Mouse (Mus musculus) intestine, embryonic 15.5 days (tissue): Measurements from ENCODE around the gene Rapgef5. TPM values are rescaled to one million over a fixed set of nuclear protein-coding genes. Genes with fewer than 3 reads are reported as not detected.

Experiments used
- ATAC-seq: fragments of 200-750 bp; cut with Nextera tagmentation; 2 replicates; pipeline ENCODE4 v1.8.0; 2017; ENCODE audit warnings: moderate TSS enrichment, moderate library complexity
- H3K27ac ChIP-seq: fragments of 300-500 bp; sonication (generic); 2 replicates; pipeline ENCODE4 v1.5.1; 2015; ENCODE audit warnings: mild to moderate bottlenecking, inconsistent platforms
- H3K27me3 ChIP-seq: fragments of 300-500 bp; sonication (generic); replicated peaks from 2 replicates; pipeline ENCODE4 v1.6.1; 2015; ENCODE audit warnings: inconsistent platforms
- H3K36me3 ChIP-seq: fragments of 300-500 bp; sonication (generic); 2 replicates; pipeline ENCODE4 v1.6.1; 2015; ENCODE audit warnings: inconsistent platforms
- H3K4me1 ChIP-seq: fragments of 300-500 bp; sonication (generic); replicated peaks from 2 replicates; pipeline ENCODE4 v1.6.1; 2015; ENCODE audit warnings: inconsistent platforms
- H3K4me2 ChIP-seq: fragments of 300-500 bp; sonication (generic); replicated peaks from 2 replicates; pipeline ENCODE4 v1.6.1; 2015; ENCODE audit warnings: mild to moderate bottlenecking, inconsistent platforms
- H3K4me3 ChIP-seq: fragments of 300-500 bp; sonication (generic); replicated peaks from 2 replicates; pipeline ENCODE4 v1.5.1; 2015; ENCODE audit warnings: inconsistent platforms
- H3K9ac ChIP-seq: fragments of 300-500 bp; sonication (generic); 2 replicates; pipeline ENCODE4 v1.6.1; 2015; ENCODE audit warnings: inconsistent platforms
- H3K9me3 ChIP-seq: fragments of 300-500 bp; sonication (generic); 2 replicates; pipeline ENCODE4 v1.6.1; 2016; ENCODE audit warnings: inconsistent platforms
- WGBS: fragments of 180-500 bp; shearing (Covaris S2); methylation state at CpG from one replicate; pipeline ENCODE4 v1.1.7; 2015; 5-methylcytosine and 5-hydroxymethylcytosine counted together
- polyA plus RNA-seq: library from polyadenylated mRNA; unstranded; fragments of >200 nt; fragmentation: Nextera tagmentation; extraction: Ambion mirVana; gene quantifications from 2 replicates; pipeline ENCODE4 v1.2.1, GENCODE M21; 2015

Gene Rapgef5
- polyA plus RNA-seq, 1 experiment from 2014 or later, result 9.8 TPM

- ATAC-seq, result no peak
- Histone ChIP-seq H3K4me1 (no peaks in the 10 kb centered on the region), H3K4me2 (no peak overlapping the region), H3K27me3 (no peaks in the 10 kb centered on the region), H3K9me3 (no peaks in the 10 kb centered on the region), H3K4me3 (no peak overlapping the region), H3K36me3 (no peaks in the 10 kb centered on the region), H3K27ac (no peak overlapping the region), H3K9ac (no peak overlapping the region)
- WGBS, result 72% methylated on average over 2 of the region's 2 CpGs
Observed at GRCm38 (mm10) chr12:117636139-117636772, 120.0 kb downstream of the Rapgef5 start.

- H3K9me3 ChIP-seq, result no peaks in the 10 kb centered on the region
- H3K36me3 ChIP-seq, result no peaks in the 10 kb centered on the region
- no peaks in the 10 kb centered on the region for H3K4me1 ChIP-seq
- 56% methylated on average over 6 of the region's 6 CpGs for WGBS
- H3K27me3 ChIP-seq, result no peaks in the 10 kb centered on the region
- no peak overlapping the region for H3K27ac ChIP-seq
- no peak overlapping the region for H3K9ac ChIP-seq
- H3K4me3 ChIP-seq, result no peak overlapping the region
- no peak for ATAC-seq
- H3K4me2 ChIP-seq, result no peak overlapping the region
Observed at GRCm38 (mm10) chr12:117636969-117637368, 120.7 kb downstream of the Rapgef5 start.

- 72% methylated on average over 2 of the region's 2 CpGs for WGBS
- H3K9me3 ChIP-seq, result no peaks in the 10 kb centered on the region
- H3K36me3 ChIP-seq, result no peaks in the 10 kb centered on the region
- H3K27me3 ChIP-seq, result no peaks in the 10 kb centered on the region
- H3K4me1 ChIP-seq, result no peaks in the 10 kb centered on the region
- no peak overlapping the region for H3K9ac ChIP-seq
- ATAC-seq, result no peak
- no peak overlapping the region for H3K4me2 ChIP-seq
- no peak overlapping the region for H3K4me3 ChIP-seq
- H3K27ac ChIP-seq, result no peak overlapping the region
Observed at GRCm38 (mm10) chr12:117638833-117639232, 122.6 kb downstream of the Rapgef5 start.

GRCm38 (mm10) chr12:117639356-117640121, 123.3 kb downstream of the Rapgef5 start:
- H3K9me3 ChIP-seq, result no peaks in the 10 kb centered on the region
- H3K27ac ChIP-seq, result no peak overlapping the region
- H3K4me3 ChIP-seq, result no peak overlapping the region
- WGBS, result 62% methylated on average over 6 of the region's 6 CpGs
- H3K4me2 ChIP-seq, result no peak overlapping the region
- no peak overlapping the region for H3K9ac ChIP-seq
- no peaks in the 10 kb centered on the region for H3K27me3 ChIP-seq
- no peak; the same call in 1 of the 2 replicates for ATAC-seq
- no peaks in the 10 kb centered on the region for H3K4me1 ChIP-seq
- H3K36me3 ChIP-seq, result no peaks in the 10 kb centered on the region

GRCm38 (mm10) chr12:117642512-117642911, 126.2 kb downstream of the Rapgef5 start:
- Histone ChIP-seq H3K4me2 (no peak overlapping the region), H3K4me3 (no peak overlapping the region), H3K4me1 (no peaks in the 10 kb centered on the region), H3K9me3 (no peaks in the 10 kb centered on the region), H3K36me3 (no peaks in the 10 kb centered on the region), H3K27ac (no peak overlapping the region), H3K27me3 (no peaks in the 10 kb centered on the region), H3K9ac (no peak overlapping the region)
- WGBS, result 48% methylated on average over 2 of the region's 2 CpGs
- no peak for ATAC-seq

- no peaks in the 10 kb centered on the region for H3K9me3 ChIP-seq
- H3K9ac ChIP-seq, result no peak overlapping the region
- H3K4me2 ChIP-seq, result no peak overlapping the region
- 71% methylated on average over 2 of the region's 2 CpGs for WGBS
- no peak overlapping the region for H3K4me3 ChIP-seq
- no peaks in the 10 kb centered on the region for H3K27me3 ChIP-seq
- no peak for ATAC-seq
- no peak overlapping the region for H3K27ac ChIP-seq
- no peaks in the 10 kb centered on the region for H3K36me3 ChIP-seq
- no peaks in the 10 kb centered on the region for H3K4me1 ChIP-seq
Observed at GRCm38 (mm10) chr12:117645771-117646170, 129.5 kb downstream of the Rapgef5 start.

- no peaks in the 10 kb centered on the region for H3K36me3 ChIP-seq
- WGBS, result 86% methylated on average over 8 of the region's 8 CpGs
Observed at GRCm38 (mm10) chr12:117653920-117654472, 137.7 kb downstream of the Rapgef5 start.

GRCm38 (mm10) chr12:117656935-117657334, 140.7 kb downstream of the Rapgef5 start:
- no peak for ATAC-seq
- no peaks in the 10 kb centered on the region for H3K27me3 ChIP-seq
- 68% methylated on average over 4 of the region's 4 CpGs for WGBS

More at GRCm38 (mm10) chr12:117653920-117654472, 137.7 kb downstream of the Rapgef5 start:
- Histone ChIP-seq H3K4me1 (no peaks in the 10 kb centered on the region), H3K9me3 (no peaks in the 10 kb centered on the region), H3K9ac (no peak overlapping the region), H3K27me3 (no peaks in the 10 kb centered on the region), H3K27ac (no peak overlapping the region), H3K4me3 (no peak overlapping the region), H3K4me2 (no peak overlapping the region)
- ATAC-seq, result no peak

GRCm38 (mm10) chr12:117657766-117658165, 141.5 kb downstream of the Rapgef5 start:
- no peak for ATAC-seq
- 55% methylated on average over 5 of the region's 5 CpGs for WGBS
- Histone ChIP-seq H3K9me3 (no peaks in the 10 kb centered on the region), H3K4me2 (no peak overlapping the region), H3K27ac (no peak overlapping the region), H3K4me3 (no peak overlapping the region), H3K9ac (no peak overlapping the region), H3K4me1 (no peaks in the 10 kb centered on the region), H3K36me3 (no peaks in the 10 kb centered on the region), H3K27me3 (no peaks in the 10 kb centered on the region)

More at GRCm38 (mm10) chr12:117656935-117657334, 140.7 kb downstream of the Rapgef5 start:
- Histone ChIP-seq H3K4me2 (no peak overlapping the region), H3K9ac (no peak overlapping the region), H3K36me3 (no peaks in the 10 kb centered on the region), H3K4me3 (no peak overlapping the region), H3K27ac (no peak overlapping the region), H3K9me3 (no peaks in the 10 kb centered on the region), H3K4me1 (no peaks in the 10 kb centered on the region)

GRCm38 (mm10) chr12:117658821-117659220, 142.5 kb downstream of the Rapgef5 start:
- H3K4me1 ChIP-seq, result no peaks in the 10 kb centered on the region
- no peaks in the 10 kb centered on the region for H3K36me3 ChIP-seq
- H3K27me3 ChIP-seq, result no peaks in the 10 kb centered on the region
- no peak overlapping the region for H3K9ac ChIP-seq
- no peak for ATAC-seq
- no peak overlapping the region for H3K4me3 ChIP-seq
- H3K27ac ChIP-seq, result no peak overlapping the region
- no peaks in the 10 kb centered on the region for H3K9me3 ChIP-seq
- 59% methylated on average over 6 of the region's 6 CpGs for WGBS
- H3K4me2 ChIP-seq, result no peak overlapping the region

GRCm38 (mm10) chr12:117660361-117660760, 144.1 kb downstream of the Rapgef5 start:
- Histone ChIP-seq H3K4me1 (no peaks in the 10 kb centered on the region), H3K4me2 (no peak overlapping the region), H3K4me3 (no peak overlapping the region), H3K9me3 (no peaks in the 10 kb centered on the region), H3K27me3 (no peaks in the 10 kb centered on the region), H3K36me3 (no peaks in the 10 kb centered on the region), H3K9ac (no peak overlapping the region), H3K27ac (no peak overlapping the region)
- 25% methylated on average over 4 of the region's 4 CpGs for WGBS
- no peak for ATAC-seq

GRCm38 (mm10) chr12:117661871-117662270, 145.6 kb downstream of the Rapgef5 start:
- H3K4me2 ChIP-seq, result no peak overlapping the region
- no peaks in the 10 kb centered on the region for H3K36me3 ChIP-seq
- no peak overlapping the region for H3K9ac ChIP-seq
- no peaks in the 10 kb centered on the region for H3K27me3 ChIP-seq
- 61% methylated on average over 6 of the region's 6 CpGs for WGBS
- no peak overlapping the region for H3K27ac ChIP-seq
- H3K9me3 ChIP-seq, result no peaks in the 10 kb centered on the region
- H3K4me3 ChIP-seq, result no peak overlapping the region
- no peak for ATAC-seq
- no peaks in the 10 kb centered on the region for H3K4me1 ChIP-seq
